Mouse (Mus musculus): Measurements from ENCODE around the gene Slc34a3. TPM values are rescaled to one million over a fixed set of nuclear protein-coding genes. Genes with fewer than 3 reads are reported as not detected.

The Slc34a3 gene
- under 1 TPM in 1 of 2 experiments, not detected in 1; 0.07 TPM for polyA plus RNA-seq (2017; shearing (Covaris generic))

GRCm38 (mm10) chr2:25234050-25234449 is at the start of gene Slc34a3:
TSS of gene Slc34a3 (minus strand) at chr2:25234364.

GRCm38 (mm10) chr2:25271827-25272511 is 37.8 kb upstream of the Slc34a3 start, which contains the start of the genes Ssna1 and Anapc2:
TSS of gene Ssna1 (minus strand) at chr2:25272438.
TSS of gene Anapc2 (plus strand) at chr2:25272478.

GRCm38 (mm10) chr2:25262291-25262767 is 28.2 kb upstream of the Slc34a3 start, which contains the start of gene Tprn:
TSS of gene Tprn (plus strand) at chr2:25262618.

GRCm38 (mm10) chr2:25255284-25255779 is 21.2 kb upstream of the Slc34a3 start, which contains the start of gene Tmem203:
TSS of gene Tmem203 (plus strand) at chr2:25255439.

GRCm38 (mm10) chr2:25246183-25247072 is 12.3 kb upstream of the Slc34a3 start, which contains the start of gene AL732309.1:
TSS of gene AL732309.1 (minus strand) at chr2:25246863.

GRCm38 (mm10) chr2:25242101-25242506 is 7.9 kb upstream of the Slc34a3 start, which contains the start of the genes Rnf208 and Cysrt1:
TSS of gene Rnf208 (plus strand) at chr2:25242255.
TSS of gene Cysrt1 (minus strand) at chr2:25242452.

GRCm38 (mm10) chr2:25236614-25237013 is 2.5 kb upstream of the Slc34a3 start, which contains the start of gene Rnf224:
TSS of gene Rnf224 (minus strand) at chr2:25236787.

GRCm38 (mm10) chr2:25224492-25224765 is 9.7 kb downstream of the Slc34a3 start, which contains the start of gene Tubb4b:
TSS of gene Tubb4b (minus strand) at chr2:25224702.

GRCm38 (mm10) chr2:25218445-25218844 is 15.7 kb downstream of the Slc34a3 start, which contains the start of gene Fam166a:
TSS of gene Fam166a (plus strand) at chr2:25218745.

GRCm38 (mm10) chr2:25214444-25214843 is 19.7 kb downstream of the Slc34a3 start, which contains the start of gene Stpg3:
TSS of gene Stpg3 (minus strand) at chr2:25214637.

GRCm38 (mm10) chr2:25211121-25211670 is 23.0 kb downstream of the Slc34a3 start, which contains the start of gene Nelfb:
TSS of gene Nelfb (minus strand) at chr2:25211489.

GRCm38 (mm10) chr2:25196172-25196954 is 37.8 kb downstream of the Slc34a3 start, which contains the start of gene Tor4a:
TSS of gene Tor4a (minus strand) at chr2:25196886.

GRCm38 (mm10) chr2:25180478-25180903 is 53.7 kb downstream of the Slc34a3 start, which contains the start of gene Nrarp:
TSS of gene Nrarp (plus strand) at chr2:25180758.

Other genes with a start within 250 kb of the Slc34a3 start
- 10 to 100 TPM; 31.8 to 38.7 TPM for gene Nsmf, start 180.0 kb downstream of the Slc34a3 start, polyA plus RNA-seq (2017; shearing (Covaris generic))
- not detected for gene Entpd8, start 154.1 kb downstream of the Slc34a3 start, polyA plus RNA-seq (2017; shearing (Covaris generic))
- 1 to 10 TPM; 1.3 to 1.4 TPM for gene Noxa1, start 139.2 kb downstream of the Slc34a3 start, polyA plus RNA-seq (2017; shearing (Covaris generic))
- 1 to 10 TPM; 3.6 to 4.7 TPM for gene Nrarp, start 53.6 kb downstream of the Slc34a3 start, polyA plus RNA-seq (2017; shearing (Covaris generic))
- 100 to 1,000 TPM in 1 of 2 experiments, 10 to 100 TPM in 1; 82.2 to 121 TPM for gene Tor4a, start 37.5 kb downstream of the Slc34a3 start, polyA plus RNA-seq (2017; shearing (Covaris generic))
- gene Nelfb, start 22.9 kb downstream of the Slc34a3 start, polyA plus RNA-seq (2017; shearing (Covaris generic)): 100 to 1,000 TPM; 104 to 121 TPM
- not detected for gene Stpg3, start 19.7 kb downstream of the Slc34a3 start, polyA plus RNA-seq (2017; shearing (Covaris generic))
- under 1 TPM in 1 of 2 experiments, not detected in 1; 0.44 TPM for gene Fam166a, start 15.6 kb downstream of the Slc34a3 start, polyA plus RNA-seq (2017; shearing (Covaris generic))
- gene Tubb4b, start 9.7 kb downstream of the Slc34a3 start, polyA plus RNA-seq (2017; shearing (Covaris generic)): 100 to 1,000 TPM; 153 to 167 TPM
- under 1 TPM in 1 of 2 experiments, not detected in 1; 0.14 TPM for gene Rnf224, start 2.4 kb upstream of the Slc34a3 start, polyA plus RNA-seq (2017; shearing (Covaris generic))
- 1 to 10 TPM; 1.2 to 4.3 TPM for gene Rnf208, start 7.9 kb upstream of the Slc34a3 start, polyA plus RNA-seq (2017; shearing (Covaris generic))
- gene Cysrt1, start 8.1 kb upstream of the Slc34a3 start, polyA plus RNA-seq (2017; shearing (Covaris generic)): not detected
- gene AL732309.1, start 12.5 kb upstream of the Slc34a3 start, polyA plus RNA-seq (2017; shearing (Covaris generic)): 1 to 10 TPM; 2.1 to 9.4 TPM
- gene Tmem203, start 21.1 kb upstream of the Slc34a3 start, polyA plus RNA-seq (2017; shearing (Covaris generic)): 10 to 100 TPM; 31.0 to 41.1 TPM
- gene Tprn, start 28.3 kb upstream of the Slc34a3 start, polyA plus RNA-seq (2017; shearing (Covaris generic)): 10 to 100 TPM; 10.9 to 12.4 TPM
- 100 to 1,000 TPM; 140 TPM for gene Ssna1, start 38.1 kb upstream of the Slc34a3 start, polyA plus RNA-seq (2017; shearing (Covaris generic))
- 10 to 100 TPM; 78.1 to 84.1 TPM for gene Anapc2, start 38.1 kb upstream of the Slc34a3 start, polyA plus RNA-seq (2017; shearing (Covaris generic))
- gene Tmem210, start 53.8 kb upstream of the Slc34a3 start, polyA plus RNA-seq (2017; shearing (Covaris generic)): not detected
- gene Lrrc26, start 55.6 kb upstream of the Slc34a3 start, polyA plus RNA-seq (2017; shearing (Covaris generic)): not detected
- under 1 TPM; 0.10 to 0.39 TPM for gene Grin1, start 84.8 kb upstream of the Slc34a3 start, polyA plus RNA-seq (2017; shearing (Covaris generic))
- gene Man1b1, start 98.0 kb upstream of the Slc34a3 start, polyA plus RNA-seq (2017; shearing (Covaris generic)): 10 to 100 TPM; 17.2 to 17.6 TPM
- gene Dpp7, start 122.0 kb upstream of the Slc34a3 start, polyA plus RNA-seq (2017; shearing (Covaris generic)): 10 to 100 TPM; 13.0 to 16.1 TPM
- gene Uap1l1, start 131.3 kb upstream of the Slc34a3 start, polyA plus RNA-seq (2017; shearing (Covaris generic)): 10 to 100 TPM; 50.7 to 71.9 TPM
- gene Sapcd2, start 138.0 kb upstream of the Slc34a3 start, polyA plus RNA-seq (2017; shearing (Covaris generic)): 1 to 10 TPM; 4.3 to 6.6 TPM
- under 1 TPM in 1 of 2 experiments, not detected in 1; 0.17 TPM for gene Entpd2, start 161.5 kb upstream of the Slc34a3 start, polyA plus RNA-seq (2017; shearing (Covaris generic))
- 1 to 10 TPM; 1.1 to 4.0 TPM for gene Npdc1, start 165.0 kb upstream of the Slc34a3 start, polyA plus RNA-seq (2017; shearing (Covaris generic))
- 10 to 100 TPM; 13.1 to 35.9 TPM for gene Fut7, start 188.9 kb upstream of the Slc34a3 start, polyA plus RNA-seq (2017; shearing (Covaris generic))
- gene Abca2, start 194.3 kb upstream of the Slc34a3 start, polyA plus RNA-seq (2017; shearing (Covaris generic)): 10 to 100 TPM; 20.5 to 67.6 TPM
- gene Clic3, start 222.5 kb upstream of the Slc34a3 start, polyA plus RNA-seq (2017; shearing (Covaris generic)): 1 to 10 TPM; 1.1 to 2.4 TPM
- gene Paxx, start 226.7 kb upstream of the Slc34a3 start, polyA plus RNA-seq (2017; shearing (Covaris generic)): 100 to 1,000 TPM in 1 of 2 experiments, 10 to 100 TPM in 1; 95.9 to 106 TPM
- gene Ptgds, start 235.7 kb upstream of the Slc34a3 start, polyA plus RNA-seq (2017; shearing (Covaris generic)): under 1 TPM in 1 of 2 experiments, not detected in 1; 0.63 TPM